Mouse (Mus musculus) midbrain, embryonic 14.5 days (tissue): Measurements from ENCODE around the gene Gm20489. TPM values are rescaled to one million over a fixed set of nuclear protein-coding genes. Genes with fewer than 3 reads are reported as not detected.

Experiments used
- ATAC-seq: fragments of 200-750 bp; cut with Nextera tagmentation; 2 replicates; pipeline ENCODE4 v1.8.0; 2017; ENCODE audit warnings: moderate number of reproducible peaks, moderate library complexity; ENCODE audit not compliant: low FRiP score, low TSS enrichment
- DNase-seq: peaks from one replicate; pipeline ENCODE4 v3.0.0-alpha.2; 2015
- H3K27ac ChIP-seq: fragments of 300-500 bp; sonication (generic); replicated peaks from 2 replicates; pipeline ENCODE4 v1.5.1; 2014; ENCODE audit warnings: mild to moderate bottlenecking, low read depth, low read length, moderate library complexity
- H3K27me3 ChIP-seq: fragments of 300-500 bp; sonication (generic); 2 replicates; pipeline ENCODE4 v1.6.1; 2014; ENCODE audit warnings: low read length, control low read depth, mixed read lengths; ENCODE audit not compliant: control insufficient read depth, insufficient read depth
- H3K36me3 ChIP-seq: fragments of 300-500 bp; sonication (generic); 2 replicates; pipeline ENCODE4 v1.6.1; 2014; ENCODE audit warnings: low read length, control low read depth; ENCODE audit not compliant: control insufficient read depth, insufficient read depth
- H3K4me1 ChIP-seq: fragments of 300-500 bp; sonication (generic); 2 replicates; pipeline ENCODE4 v1.6.1; 2014; ENCODE audit warnings: mild to moderate bottlenecking, antibody characterized with exemption, low read length, control low read depth; ENCODE audit not compliant: control insufficient read depth, insufficient read depth
- H3K4me2 ChIP-seq: fragments of 300-500 bp; sonication (generic); 2 replicates; pipeline ENCODE4 v1.6.1; 2014; ENCODE audit warnings: mild to moderate bottlenecking, low read length, moderate library complexity
- H3K4me3 ChIP-seq: fragments of 300-500 bp; sonication (generic); replicated peaks from 2 replicates; pipeline ENCODE4 v1.5.1; 2014; ENCODE audit warnings: low read depth, low read length
- H3K9ac ChIP-seq: fragments of 300-500 bp; sonication (generic); replicated peaks from 2 replicates; pipeline ENCODE4 v1.6.1; 2014; ENCODE audit warnings: mild to moderate bottlenecking, low read length, moderate library complexity
- H3K9me3 ChIP-seq: fragments of 300-500 bp; sonication (generic); 2 replicates; pipeline ENCODE4 v1.6.1; 2016; ENCODE audit warnings: low read length, control low read depth, mixed read lengths; ENCODE audit not compliant: control insufficient read depth
- WGBS: fragments of 180-500 bp; shearing (Covaris S2); extraction: QIAGEN DNeasy Blood & Tissue Kit; methylation state at CpG from one replicate; pipeline ENCODE4 v1.1.7; 2014; 5-methylcytosine and 5-hydroxymethylcytosine counted together
- polyA plus RNA-seq: library from polyadenylated mRNA; unstranded; fragments of >200 nt; fragmentation: Nextera tagmentation; extraction: Ambion mirVana; gene quantifications from 2 replicates; pipeline ENCODE4 v1.2.1, GENCODE M21; 2014

Gene Gm20489
- polyA plus RNA-seq, 1 experiment from 2014 or later = not detected

DNA sequence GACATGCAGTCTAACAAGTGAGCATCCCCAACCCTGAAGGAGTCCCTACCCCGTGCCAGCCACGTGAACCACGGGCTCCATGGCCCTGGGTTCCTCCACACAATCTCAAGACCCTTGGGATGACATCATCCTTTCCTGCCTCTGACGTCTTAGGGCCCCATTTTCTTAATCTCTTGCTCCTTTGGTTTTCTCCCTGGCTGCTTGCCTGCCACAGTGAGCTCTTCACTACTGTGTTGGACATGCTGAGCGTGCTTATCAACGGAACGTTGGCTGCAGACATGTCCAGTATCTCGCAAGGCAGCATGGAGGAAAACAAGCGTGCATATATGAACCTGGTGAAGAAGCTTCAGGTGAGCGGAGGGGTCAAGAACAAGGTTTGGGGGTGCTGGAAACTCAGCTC, 21.3 kb upstream of the Gm20489 start:
- WGBS = 89% methylated on average over 10 of the region's 10 CpGs
- no peak for DNase-seq
- Histone ChIP-seq H3K36me3 (peaks cover 62% of the 10 kb centered on the region), H3K9me3 (no peaks in the 10 kb centered on the region), H3K27ac (no peak overlapping the region), H3K4me1 (no peaks in the 10 kb centered on the region), H3K4me3 (no peak overlapping the region), H3K4me2 (no peak overlapping the region), H3K27me3 (no peaks in the 10 kb centered on the region), H3K9ac (no peak overlapping the region)
- ATAC-seq = no peak

- no peaks in the 10 kb centered on the region for H3K4me1 ChIP-seq
- no peak overlapping the region for H3K4me2 ChIP-seq
- peaks cover 70% of the 10 kb centered on the region for H3K36me3 ChIP-seq
- H3K9me3 ChIP-seq = no peaks in the 10 kb centered on the region
- 91% methylated on average over 7 of the region's 7 CpGs for WGBS
- H3K4me3 ChIP-seq = no peak overlapping the region
- DNase-seq = no peak
- no peak for ATAC-seq
- H3K27ac ChIP-seq = no peak overlapping the region
- H3K27me3 ChIP-seq = no peaks in the 10 kb centered on the region
- no peak overlapping the region for H3K9ac ChIP-seq
These were observed 20.2 kb upstream of the Gm20489 start for GRCm38 (mm10) chrX:101289037-101289436.

DNA sequence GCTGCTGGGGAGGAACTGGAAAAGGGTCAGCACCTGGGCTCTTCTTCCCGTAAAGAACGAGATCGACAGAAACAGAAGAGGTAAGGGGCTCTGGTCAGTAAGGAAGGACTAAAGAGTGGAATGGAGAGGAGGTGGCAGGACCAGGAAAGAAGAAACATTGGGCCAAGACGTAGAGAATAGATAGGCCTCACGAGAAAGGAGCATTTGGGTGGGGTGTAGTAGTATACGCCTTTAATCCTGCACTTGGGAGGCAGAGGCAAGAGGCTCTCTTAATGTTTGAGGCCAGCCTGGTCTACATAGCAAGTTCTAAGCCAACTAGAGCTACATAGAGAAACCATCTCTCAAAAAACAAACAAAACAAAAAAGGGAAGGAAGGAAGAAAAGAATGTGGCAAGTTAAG, 19.6 kb upstream of the Gm20489 start:
- Histone ChIP-seq H3K4me2 (no peak overlapping the region), H3K27ac (no peak overlapping the region), H3K27me3 (no peaks in the 10 kb centered on the region), H3K9me3 (no peaks in the 10 kb centered on the region), H3K9ac (no peak overlapping the region), H3K4me1 (no peaks in the 10 kb centered on the region), H3K36me3 (peaks cover 68% of the 10 kb centered on the region), H3K4me3 (no peak overlapping the region)
- DNase-seq = no peak
- WGBS = 95% methylated on average over 6 of the region's 6 CpGs
- ATAC-seq = no peak

DNA sequence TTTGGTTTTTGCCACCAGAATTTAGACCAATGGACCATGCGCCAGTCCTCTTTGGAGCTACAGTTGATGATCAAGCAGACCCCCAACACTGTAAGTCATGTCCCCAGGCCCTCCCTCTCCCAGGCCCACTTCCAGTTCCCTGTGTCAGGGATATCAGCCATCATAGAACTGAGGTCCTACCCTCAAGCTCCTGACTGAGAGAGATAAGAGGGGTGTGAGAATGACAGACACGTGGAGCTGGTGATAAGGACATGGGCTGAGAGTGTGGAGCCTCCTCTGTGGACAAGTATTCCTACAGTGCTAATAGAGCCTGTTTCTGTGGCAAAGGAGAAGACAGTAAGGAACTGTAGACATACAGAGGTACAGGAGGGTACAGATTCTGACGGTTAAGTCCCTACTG, 18.7 kb upstream of the Gm20489 start:
- 92% methylated on average over 3 of the region's 3 CpGs for WGBS

GRCm38 (mm10) chrX:101285953-101286670, 17.3 kb upstream of the Gm20489 start:
- Histone ChIP-seq H3K4me3 (no peak overlapping the region), H3K4me1 (no peaks in the 10 kb centered on the region), H3K9ac (no peak overlapping the region), H3K4me2 (no peak overlapping the region), H3K36me3 (peaks cover 76% of the 10 kb centered on the region), H3K27me3 (no peaks in the 10 kb centered on the region), H3K9me3 (no peaks in the 10 kb centered on the region), H3K27ac (no peak overlapping the region)
- DNase-seq (no peak), ATAC-seq (no peak; the same call in 1 of the 2 replicates)
- 90% methylated on average over 14 of the region's 14 CpGs for WGBS

More for the DNA sequence above, 18.7 kb upstream of the Gm20489 start:
- no peak for ATAC-seq
- no peak overlapping the region for H3K9ac ChIP-seq
- no peak overlapping the region for H3K4me3 ChIP-seq
- no peaks in the 10 kb centered on the region for H3K27me3 ChIP-seq
- no peaks in the 10 kb centered on the region for H3K4me1 ChIP-seq
- H3K4me2 ChIP-seq = no peak overlapping the region
- H3K36me3 ChIP-seq = peaks cover 69% of the 10 kb centered on the region
- no peaks in the 10 kb centered on the region for H3K9me3 ChIP-seq
- no peak overlapping the region for H3K27ac ChIP-seq
- DNase-seq = no peak

DNA sequence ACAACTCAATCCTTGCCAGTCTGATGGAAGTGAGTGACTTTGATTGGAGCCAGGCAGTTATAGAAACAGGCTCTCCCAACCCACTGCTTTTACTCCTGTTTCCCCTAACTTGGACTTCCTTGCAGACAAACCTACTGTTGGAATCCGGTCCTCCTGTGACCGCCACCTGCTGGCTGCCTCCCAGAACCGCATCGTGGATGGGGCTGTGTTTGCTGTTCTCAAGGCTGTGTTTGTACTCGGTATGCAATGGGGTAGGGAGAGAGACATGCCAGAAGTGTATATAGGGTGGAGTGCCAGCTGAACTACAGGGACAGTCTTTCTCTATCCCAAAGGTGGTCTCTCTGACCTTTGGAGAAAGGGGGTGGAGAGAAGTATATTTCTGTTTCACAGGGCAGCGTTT, 16.7 kb upstream of the Gm20489 start:
- H3K9me3 ChIP-seq = no peaks in the 10 kb centered on the region
- no peak overlapping the region for H3K27ac ChIP-seq
- H3K4me1 ChIP-seq = no peaks in the 10 kb centered on the region
- DNase-seq (peak; percentile 75), ATAC-seq (no peak; the same call in 1 of the 2 replicates)
- no peaks in the 10 kb centered on the region for H3K27me3 ChIP-seq
- WGBS = 27% methylated on average over 6 of the region's 6 CpGs
- H3K4me2 ChIP-seq = no peak overlapping the region
- no peak overlapping the region for H3K4me3 ChIP-seq
- peaks cover 82% of the 10 kb centered on the region for H3K36me3 ChIP-seq
- H3K9ac ChIP-seq = no peak overlapping the region

DNA sequence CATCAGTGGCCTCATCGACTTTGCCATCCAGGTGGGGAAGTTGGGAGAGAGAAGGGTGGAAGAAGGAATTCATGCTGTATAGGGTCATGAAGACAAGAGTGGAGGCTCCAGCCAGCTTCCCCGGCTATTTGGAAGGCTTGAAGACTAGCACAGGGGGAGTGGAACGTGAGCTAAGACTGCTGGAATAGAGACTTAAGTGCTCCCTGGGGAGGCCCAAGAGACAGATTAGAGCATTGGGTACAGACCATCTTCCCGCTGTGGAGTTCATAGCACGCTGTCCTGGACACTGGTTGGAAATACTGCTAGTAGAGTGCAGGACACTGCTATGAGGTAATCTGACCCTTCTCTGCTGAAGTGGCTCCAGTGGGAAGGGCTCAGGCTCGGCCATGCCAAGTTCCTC, 14.0 kb upstream of the Gm20489 start:
- peaks cover 66% of the 10 kb centered on the region for H3K36me3 ChIP-seq
- no peaks in the 10 kb centered on the region for H3K4me1 ChIP-seq
- no peak overlapping the region for H3K4me2 ChIP-seq
- ATAC-seq = no peak
- no peaks in the 10 kb centered on the region for H3K9me3 ChIP-seq
- no peak overlapping the region for H3K4me3 ChIP-seq
- WGBS = 87% methylated on average over 6 of the region's 6 CpGs
- H3K27me3 ChIP-seq = no peaks in the 10 kb centered on the region
- no peak for DNase-seq
- H3K27ac ChIP-seq = no peak overlapping the region
- no peak overlapping the region for H3K9ac ChIP-seq

DNA sequence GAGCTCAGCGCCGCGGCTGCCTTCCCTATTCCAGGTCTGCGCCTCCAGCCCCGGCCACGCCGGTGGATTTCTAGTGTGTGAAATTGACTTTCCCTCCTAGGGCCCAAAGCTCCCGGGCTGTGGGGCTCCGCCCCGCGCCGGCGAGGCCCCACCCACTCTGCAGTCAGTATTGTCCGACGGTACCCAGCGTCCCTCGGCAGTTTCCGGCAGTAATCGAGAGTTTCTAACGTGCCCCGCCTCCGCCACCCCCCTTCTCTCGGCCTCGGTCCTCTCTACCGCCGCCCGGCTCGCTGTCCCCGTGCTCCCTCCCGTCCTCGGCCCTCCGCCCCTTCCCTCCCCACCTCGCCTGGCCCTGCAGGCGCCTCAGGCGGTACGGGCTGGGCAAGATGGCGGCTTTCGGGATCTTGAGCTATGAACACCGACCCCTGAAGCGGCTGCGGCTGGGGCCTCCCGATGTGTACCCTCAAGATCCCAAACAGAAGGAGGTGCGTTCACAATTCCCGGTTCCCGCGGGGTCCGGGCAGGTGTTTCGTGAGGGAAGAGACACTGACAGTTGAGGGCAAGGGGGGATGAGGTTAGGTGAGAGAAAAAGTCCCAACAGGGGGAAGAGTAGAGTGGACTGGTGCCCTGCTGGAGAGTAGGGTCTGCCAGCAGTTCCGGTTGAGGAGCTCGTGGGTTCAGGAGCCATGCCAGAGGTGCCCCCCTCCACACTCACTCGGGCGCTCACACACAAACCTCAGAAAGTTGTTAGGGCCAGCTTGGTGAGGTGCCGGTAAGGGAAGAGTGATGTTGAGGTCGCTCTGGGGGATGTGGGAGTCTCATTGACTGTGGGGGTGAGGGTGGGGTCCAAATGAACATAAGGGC, 5.3 kb upstream of the Gm20489 start, which contains the start of gene Med12:
Gene Med12 (plus strand): TSS at position 156 of the 864 bp plus-strand sequence.
- no peaks in the 10 kb centered on the region for H3K9me3 ChIP-seq
- ATAC-seq (peak; percentile 96), DNase-seq (peak; percentile 91)
- H3K4me3 ChIP-seq = peak within 1 kb of the TSS; percentile 52
- peak within 1 kb of the TSS; percentile 55 for H3K4me2 ChIP-seq
- peaks cover 8% of the 10 kb centered on the region for H3K36me3 ChIP-seq
- peak within 1 kb of the TSS; percentile 59 for H3K9ac ChIP-seq
- H3K4me1 ChIP-seq = no peaks in the 10 kb centered on the region
- WGBS = 24% methylated on average over 54 of the region's 54 CpGs
- no peaks in the 10 kb centered on the region for H3K27me3 ChIP-seq
- H3K27ac ChIP-seq = peak within 1 kb of the TSS; percentile 72
